Mouse (Mus musculus): ENCODE measurements at regions not wholly inside any gene's neighbourhood (a gene's known extent, or its start where the extent isn't known, plus 50 kb on each side); places are given as distances from the start of the nearest gene placed in this dataset.

DNA sequence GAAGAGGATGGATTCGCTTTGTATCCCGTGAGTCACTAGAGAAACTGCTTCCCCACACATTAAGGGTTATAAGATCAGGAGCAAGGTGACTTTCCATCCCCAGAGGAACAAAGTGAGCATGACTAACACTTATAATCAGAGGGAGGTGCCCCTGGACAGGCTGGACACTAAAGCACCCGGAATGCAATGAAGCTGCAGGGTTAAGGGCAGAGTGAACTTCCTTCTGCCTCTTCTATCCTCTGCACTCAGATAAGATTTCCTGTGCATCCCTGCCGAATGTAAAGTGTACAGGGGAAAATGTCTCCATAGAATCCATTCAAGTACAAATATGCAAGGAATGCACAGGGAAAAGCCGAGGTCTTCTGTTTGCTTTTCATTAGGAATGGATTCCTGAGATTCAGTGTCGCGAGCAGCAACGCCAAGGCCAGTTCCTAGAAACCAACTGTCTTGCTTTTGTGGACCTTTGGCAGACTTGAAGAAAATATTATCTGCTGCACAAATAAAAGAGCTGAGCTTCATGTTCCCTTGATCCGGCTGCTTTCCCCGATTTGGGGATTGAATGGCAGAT lies 58.5 kb upstream of the Fbxl7 start:
- ATAC-seq (ENCODE audit: extremely low read depth, insufficient number of reproducible peaks, low FRiP score, poor library complexity, severe bottlenecking), result no peak

DNA sequence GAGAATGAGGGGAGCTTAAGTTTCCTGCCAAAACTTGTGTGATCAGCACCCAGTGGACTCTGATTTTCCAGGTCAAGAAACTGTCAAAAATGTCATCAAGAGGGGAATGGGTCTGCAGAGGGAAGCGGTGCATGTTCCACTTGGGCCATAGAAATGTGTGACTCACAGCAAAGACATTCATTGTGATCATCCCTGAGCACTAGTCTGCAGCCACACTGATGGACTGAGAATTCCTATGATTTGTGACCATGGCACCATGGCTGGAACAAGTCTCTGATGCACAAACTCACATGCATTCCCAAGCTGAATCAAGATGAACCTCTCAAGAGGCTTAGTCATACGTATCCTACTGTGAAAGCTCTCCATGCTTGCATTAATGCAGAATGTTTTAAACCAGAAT lies 63.6 kb upstream of the Fbxl7 start:
- ATAC-seq (ENCODE audit: extremely low read depth, insufficient number of reproducible peaks, low FRiP score, poor library complexity, severe bottlenecking), result no peak

DNA sequence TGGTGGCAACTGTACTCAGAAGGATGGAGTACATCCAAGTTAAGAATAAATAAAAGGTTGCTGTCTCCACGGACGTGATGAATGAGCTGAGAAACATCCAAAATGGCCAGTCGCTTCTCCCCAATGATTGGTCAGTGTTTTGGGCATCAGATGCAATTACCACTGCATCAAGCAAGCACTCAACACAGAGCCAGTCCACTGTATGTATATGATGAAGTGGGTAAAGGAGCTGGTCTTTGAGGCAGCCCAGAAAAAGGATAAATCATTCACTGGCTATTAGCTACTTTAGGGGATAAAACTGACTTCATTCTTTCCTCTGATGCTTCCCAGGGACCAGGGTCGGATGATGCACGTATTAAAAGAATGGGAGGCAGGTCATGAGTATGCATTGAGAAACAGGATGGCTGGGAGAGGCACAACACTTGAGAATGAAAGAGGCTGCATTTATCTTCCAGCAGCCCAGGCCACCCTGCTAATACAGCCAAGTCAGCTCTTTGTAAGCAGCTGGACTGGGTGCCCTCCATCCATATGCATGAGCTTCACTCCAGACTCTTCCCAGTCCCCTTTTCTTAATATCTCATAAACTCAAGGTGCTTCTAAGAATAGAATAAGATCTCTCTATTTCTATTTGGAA lies 73.1 kb upstream of the Fbxl7 start:
- no peak for ATAC-seq (ENCODE audit: extremely low read depth, insufficient number of reproducible peaks, low FRiP score, poor library complexity, severe bottlenecking)

DNA sequence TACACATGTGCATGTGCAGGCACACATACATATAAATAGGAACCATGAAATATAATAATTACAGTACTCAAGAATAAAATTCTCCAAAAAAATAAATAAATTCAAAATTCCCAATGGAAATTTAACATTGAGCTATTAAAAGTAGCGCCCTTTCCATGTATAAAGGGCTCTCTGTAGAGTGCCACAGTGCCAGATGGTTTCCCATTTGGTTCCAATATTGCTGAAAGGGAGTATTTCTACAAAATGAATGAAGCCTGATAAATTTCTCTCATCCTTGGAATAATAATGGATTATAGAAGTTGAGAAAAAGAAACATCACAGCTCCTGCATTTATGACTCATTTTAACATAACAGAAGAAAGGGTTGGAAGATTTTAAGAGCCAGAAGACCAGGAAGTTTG lies 75.4 kb upstream of the Fbxl7 start:
- ATAC-seq (ENCODE audit: extremely low read depth, insufficient number of reproducible peaks, low FRiP score, poor library complexity, severe bottlenecking), result no peak

DNA sequence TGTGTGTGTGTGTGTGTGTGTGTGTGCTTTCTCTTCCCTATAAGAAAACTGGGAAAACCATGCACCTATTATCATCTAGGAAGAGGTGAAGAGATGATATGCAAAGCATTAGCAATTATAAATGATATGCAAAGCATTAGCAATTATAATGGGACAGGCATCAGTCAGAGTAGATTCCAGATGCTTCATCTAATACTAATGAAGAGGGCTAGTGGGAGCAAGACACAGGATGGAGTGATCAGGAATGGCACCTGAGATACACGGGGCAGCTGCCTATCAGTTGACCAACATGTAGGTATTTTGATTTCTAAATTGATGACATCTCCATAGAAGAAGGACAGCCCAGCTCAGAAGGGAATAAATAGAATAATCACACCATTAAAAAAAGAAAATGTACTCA lies 97.7 kb upstream of the Fbxl7 start:
- no peak for ATAC-seq (ENCODE audit: extremely low read depth, insufficient number of reproducible peaks, low FRiP score, poor library complexity, severe bottlenecking)

DNA sequence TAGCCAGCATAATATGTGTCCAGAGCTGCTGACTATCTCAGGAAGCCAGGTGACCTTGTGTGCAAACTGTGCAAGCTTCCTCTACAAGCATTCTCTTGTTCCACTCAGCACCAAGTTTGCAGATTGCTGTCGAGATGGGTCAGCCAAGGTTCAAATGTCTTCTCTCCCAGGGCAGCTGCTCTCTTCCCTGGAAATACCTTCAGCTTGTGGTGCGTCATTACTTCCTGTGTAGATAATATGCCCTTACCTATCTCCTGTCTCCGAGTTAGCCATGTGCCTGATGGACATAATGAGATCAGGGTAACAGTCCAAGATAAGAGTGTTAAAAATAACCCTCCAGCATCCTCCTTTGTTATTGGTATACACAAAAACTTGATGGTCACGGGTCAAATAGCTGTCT lies 113.7 kb upstream of the Fbxl7 start:
- no peak for ATAC-seq (ENCODE audit: extremely low read depth, insufficient number of reproducible peaks, low FRiP score, poor library complexity, severe bottlenecking)

DNA sequence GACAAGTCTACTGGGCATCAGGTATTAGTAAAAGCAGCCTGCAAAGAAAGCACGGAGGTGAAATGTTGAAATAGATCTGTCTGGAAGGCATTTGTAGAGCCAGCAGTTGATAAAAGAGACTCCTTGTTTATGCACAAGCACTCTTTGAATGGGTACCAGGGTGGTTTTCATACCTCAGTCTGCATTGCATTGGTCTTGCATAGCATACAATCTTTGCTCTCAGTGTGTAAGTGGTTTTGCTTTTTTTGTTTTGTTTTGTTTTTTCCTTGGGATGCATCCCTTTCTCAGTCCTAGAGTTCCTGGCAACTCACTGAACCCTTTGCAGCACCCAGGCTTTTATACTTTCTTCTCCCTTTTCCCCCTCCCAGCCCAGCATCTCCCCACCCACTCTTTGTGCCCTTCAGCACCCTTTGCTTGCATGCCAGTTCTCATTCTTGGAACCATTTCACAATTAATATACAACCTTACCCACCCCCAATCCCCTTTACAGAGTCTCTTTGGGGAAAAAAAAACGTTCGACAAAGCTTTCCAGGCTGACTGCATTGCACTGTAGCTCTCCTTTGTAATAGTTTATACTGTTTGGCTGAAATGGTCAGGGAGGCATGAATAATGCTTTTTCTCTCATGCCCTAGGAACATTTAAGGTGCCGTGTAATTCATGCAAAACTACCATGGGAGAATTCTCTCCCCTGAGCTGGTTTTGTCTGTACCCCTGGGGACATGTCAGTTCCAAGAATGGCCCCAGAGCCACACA lies 118.7 kb upstream of the Fbxl7 start:
- ATAC-seq (ENCODE audit: extremely low read depth, insufficient number of reproducible peaks, low FRiP score, poor library complexity, severe bottlenecking), result no peak

DNA sequence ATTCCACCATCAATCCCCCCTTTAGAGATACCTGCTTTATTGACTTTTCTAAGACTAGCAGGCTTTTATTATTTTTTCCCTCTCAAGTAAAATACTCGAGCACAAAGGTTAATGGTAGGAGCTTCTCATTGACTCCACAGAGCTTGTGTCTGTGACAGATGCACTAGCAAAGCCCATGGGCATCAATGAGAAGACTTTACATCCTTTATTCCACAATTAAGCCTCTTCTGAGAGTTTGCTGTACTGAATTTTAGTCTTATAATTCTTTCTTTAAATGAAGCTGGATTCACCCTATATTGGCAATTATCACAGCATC lies 119.2 kb upstream of the Fbxl7 start:
- no peak for ATAC-seq (ENCODE audit: extremely low read depth, insufficient number of reproducible peaks, low FRiP score, poor library complexity, severe bottlenecking)

DNA sequence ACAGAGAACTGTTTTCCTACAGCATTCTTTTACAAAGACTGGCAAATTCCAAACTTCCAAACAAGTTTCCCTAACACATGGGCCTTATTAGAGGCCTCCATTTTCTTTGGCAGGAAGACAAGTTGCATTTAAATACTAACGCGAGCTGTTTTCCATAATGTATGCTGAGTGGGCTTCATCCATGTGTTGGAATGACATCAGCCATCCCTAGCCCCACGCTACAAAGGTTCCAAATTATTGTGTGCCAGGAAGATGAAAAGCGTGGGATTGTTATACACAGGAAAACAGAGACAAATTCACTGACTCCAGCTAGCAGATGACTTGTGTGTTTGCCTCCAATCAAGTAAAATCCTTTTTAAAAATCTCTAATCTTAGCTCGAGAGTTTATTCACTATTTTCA lies 125.1 kb upstream of the Fbxl7 start:
- ATAC-seq (ENCODE audit: extremely low read depth, insufficient number of reproducible peaks, low FRiP score, poor library complexity, severe bottlenecking), result no peak

DNA sequence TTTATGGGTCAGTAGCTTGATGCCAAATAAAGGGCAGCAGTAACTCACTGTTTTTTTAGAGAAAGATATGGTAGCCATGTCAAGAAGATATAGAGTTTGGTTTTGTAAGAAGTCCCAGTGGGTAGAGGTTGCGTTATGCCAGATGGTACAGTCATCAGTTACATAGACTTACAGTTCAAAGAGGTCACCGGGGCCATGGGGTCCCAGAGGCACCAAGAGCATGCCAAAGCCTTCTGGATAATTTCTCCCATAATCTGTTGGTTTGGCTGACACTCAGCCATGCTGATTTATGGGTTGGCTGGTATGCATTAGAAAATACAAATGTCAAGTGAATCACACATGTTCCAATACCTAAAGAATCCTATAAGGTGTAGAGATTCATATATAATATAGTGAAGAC lies 137.9 kb upstream of the Fbxl7 start:
- no peak for ATAC-seq (ENCODE audit: extremely low read depth, insufficient number of reproducible peaks, low FRiP score, poor library complexity, severe bottlenecking)

DNA sequence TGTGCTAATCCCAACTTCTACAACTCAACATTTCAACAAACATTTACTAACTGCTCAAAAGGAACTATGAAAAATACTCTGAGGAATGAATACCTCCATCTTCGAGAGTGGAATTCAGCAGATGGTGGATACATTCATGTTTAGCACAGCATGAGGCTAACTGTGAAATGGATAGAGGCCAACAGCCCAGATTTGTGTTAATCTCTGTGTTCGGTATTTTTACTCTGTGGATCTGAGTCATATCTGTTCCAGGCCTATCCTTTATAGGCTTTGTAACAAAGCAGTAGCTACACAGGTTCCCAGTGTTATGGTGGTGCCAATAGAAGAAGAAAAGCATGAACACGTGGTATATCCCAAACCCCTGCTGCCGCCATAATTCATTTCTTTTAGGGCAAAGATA lies 148.4 kb upstream of the Fbxl7 start:
- no peak for ATAC-seq (ENCODE audit: extremely low read depth, insufficient number of reproducible peaks, low FRiP score, poor library complexity, severe bottlenecking)

DNA sequence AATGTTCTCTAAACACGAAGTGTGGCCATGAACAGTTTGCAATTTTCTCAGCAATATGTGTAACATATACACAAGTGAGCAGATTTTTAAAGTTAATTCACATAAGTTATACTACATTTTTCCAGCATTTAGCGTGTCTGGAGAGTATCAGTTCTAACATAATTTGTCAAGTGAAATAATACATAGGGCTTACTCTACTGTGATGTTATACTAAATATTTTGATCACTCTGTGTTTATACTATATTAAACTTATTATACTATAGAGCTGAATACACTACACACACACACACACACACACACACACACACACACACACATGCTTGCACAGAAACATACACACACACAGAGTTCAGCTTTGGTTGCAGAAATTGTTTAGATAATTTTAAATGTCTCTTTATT lies 155.3 kb upstream of the Fbxl7 start:
- no peak for ATAC-seq (ENCODE audit: extremely low read depth, insufficient number of reproducible peaks, low FRiP score, poor library complexity, severe bottlenecking)

DNA sequence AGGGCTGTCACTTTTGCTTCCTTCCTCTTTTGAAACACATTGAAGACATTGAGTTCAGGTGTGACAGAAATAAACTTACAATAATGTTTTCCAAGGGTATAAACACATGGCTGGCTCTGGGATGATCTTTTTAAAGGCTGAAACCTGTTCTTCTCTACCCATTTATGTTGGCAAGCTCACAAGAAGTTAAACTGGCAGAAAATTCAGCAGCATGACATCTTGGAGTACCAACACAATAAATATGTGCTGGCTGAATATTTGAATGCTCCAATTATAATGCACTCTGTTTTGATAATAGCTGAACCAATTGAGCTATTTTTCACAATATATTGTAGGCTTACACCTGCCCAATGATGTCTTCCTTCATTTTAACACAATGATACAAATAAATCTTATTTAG lies 168.1 kb upstream of the Fbxl7 start:
- ATAC-seq (ENCODE audit: extremely low read depth, insufficient number of reproducible peaks, low FRiP score, poor library complexity, severe bottlenecking), result no peak

DNA sequence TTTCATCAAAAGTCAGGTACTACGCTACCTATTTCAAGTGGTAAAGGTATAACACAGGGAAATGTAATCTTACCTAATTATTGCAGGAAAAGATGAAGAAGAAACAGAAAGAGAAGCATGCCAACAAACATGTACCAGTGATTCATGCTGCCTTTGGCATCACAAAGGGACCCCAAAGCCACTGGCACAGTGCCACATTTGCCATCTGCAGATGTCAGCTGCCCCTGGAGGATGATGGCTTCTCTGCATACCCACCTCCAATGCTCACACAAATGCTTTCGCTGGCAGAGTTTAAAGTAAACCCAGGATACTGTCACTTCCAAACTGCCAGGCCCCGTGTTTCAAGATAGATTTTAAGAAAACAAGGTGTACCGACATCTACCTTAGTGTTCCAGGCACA lies 168.6 kb upstream of the Fbxl7 start:
- ATAC-seq (ENCODE audit: extremely low read depth, insufficient number of reproducible peaks, low FRiP score, poor library complexity, severe bottlenecking), result no peak

DNA sequence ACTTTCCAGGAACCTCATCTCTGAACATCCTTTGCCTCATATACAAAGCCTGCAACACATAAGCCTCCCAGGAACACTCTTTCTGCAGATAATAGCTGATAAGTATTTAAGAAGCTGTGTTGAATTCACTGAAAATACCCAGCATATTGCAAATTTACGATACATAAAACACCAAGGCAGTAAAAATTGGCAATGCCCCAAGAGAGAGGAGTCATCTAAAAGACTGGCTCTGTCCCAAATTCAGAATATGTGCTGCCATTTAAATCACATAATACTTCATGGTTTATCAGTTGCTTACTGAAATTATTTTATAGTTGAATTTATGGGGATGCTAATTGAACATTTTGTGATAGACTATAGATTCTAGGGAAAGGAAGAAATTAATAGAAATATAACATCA lies 172.3 kb upstream of the Fbxl7 start:
- ATAC-seq (ENCODE audit: extremely low read depth, insufficient number of reproducible peaks, low FRiP score, poor library complexity, severe bottlenecking), result no peak

DNA sequence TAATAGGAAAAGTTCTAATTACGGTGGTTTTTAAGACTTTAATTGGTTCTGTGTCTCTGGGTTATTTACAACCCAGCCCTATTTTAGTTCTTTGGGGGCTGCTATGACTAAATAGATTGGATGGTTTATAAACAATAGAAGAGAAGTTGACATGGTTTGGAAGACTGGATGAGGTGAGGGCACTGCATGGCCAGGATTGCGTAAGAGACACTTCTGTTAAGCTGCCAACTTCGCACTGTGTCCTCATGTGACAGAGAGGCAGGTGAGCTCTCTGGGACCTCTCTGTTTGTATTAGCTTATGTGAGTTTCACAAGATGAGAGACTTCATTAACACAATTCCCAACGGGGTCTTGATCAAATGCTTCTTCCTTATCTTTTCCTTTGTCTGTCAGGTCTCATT lies 182.5 kb upstream of the Fbxl7 start:
- ATAC-seq (ENCODE audit: extremely low read depth, insufficient number of reproducible peaks, low FRiP score, poor library complexity, severe bottlenecking), result no peak

DNA sequence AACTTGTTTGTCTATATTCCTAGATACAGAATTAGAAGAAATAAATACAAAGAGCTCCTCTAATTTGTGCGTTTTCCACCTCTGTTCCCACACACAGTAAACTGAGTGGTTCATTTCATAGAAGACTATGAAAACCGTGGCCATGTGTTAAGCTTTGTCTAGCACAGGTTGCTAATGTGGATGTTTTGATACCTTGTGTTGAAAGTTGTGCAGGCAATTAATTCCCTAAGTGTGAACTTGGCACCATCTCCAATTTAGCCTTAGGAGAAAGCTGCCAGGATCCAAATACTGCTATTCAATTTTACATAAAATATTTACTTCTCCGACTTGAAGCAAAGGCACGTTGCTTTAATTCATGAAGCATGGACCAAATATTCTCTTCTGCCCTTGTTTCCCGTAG lies 187.4 kb upstream of the Fbxl7 start:
- no peak for ATAC-seq (ENCODE audit: extremely low read depth, insufficient number of reproducible peaks, low FRiP score, poor library complexity, severe bottlenecking)

DNA sequence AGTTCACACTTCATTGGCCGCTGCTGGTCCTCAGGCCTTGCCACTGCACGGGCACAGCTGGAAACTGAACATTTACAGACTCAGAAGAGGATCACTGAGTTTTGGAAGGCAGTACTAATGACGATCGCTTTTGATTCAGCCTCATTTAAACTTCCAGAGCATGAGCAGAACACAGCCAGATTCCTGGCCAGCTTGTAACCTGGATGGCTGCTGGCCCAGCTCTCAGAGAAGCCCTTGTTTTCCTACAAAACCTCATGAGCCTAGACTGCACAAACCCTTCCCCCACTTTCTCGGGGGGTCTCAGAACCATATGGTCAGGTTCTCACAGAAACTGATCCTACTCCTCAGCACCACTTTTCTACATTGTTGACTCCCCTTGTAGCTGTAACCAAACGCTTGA lies 188.2 kb upstream of the Fbxl7 start:
- no peak for ATAC-seq (ENCODE audit: extremely low read depth, insufficient number of reproducible peaks, low FRiP score, poor library complexity, severe bottlenecking)

DNA sequence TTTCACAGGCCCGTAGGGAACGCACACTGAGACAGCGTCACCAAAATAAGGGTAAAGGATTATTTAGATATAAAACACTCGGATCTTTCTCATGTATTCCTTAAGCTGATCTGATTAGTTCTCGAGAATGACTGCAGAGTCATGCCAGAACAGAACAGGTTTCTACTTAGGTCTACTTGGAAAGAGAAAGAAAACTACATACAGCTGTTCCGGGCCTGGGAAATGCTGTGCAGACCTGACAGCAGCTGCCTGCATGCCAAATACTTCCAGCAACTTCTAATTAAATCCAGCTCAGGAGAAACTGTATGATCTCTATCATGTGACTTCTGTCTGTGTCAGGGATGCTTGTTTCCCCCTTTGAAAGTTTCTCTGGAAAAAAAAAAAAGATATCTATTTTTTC lies 193.8 kb upstream of the Fbxl7 start:
- ATAC-seq (ENCODE audit: extremely low read depth, insufficient number of reproducible peaks, low FRiP score, poor library complexity, severe bottlenecking), result no peak

DNA sequence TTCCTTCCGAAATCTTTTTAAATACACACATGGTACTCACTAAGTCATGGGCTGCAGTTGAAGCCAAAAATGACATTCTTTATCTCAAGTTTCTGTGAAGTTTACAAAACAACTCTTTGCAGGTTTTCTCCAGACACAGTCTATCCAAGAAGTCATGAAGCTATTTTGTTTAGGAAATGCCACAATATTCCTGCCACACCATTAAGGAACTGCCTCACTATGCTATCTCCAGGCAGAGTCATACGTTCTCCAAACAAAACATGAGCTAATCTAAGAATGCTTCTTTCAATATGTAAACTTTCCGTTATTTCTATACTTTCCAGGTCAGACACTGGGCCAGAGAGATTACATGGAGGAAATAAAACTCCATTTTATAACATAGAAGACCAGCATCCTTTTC lies 198.7 kb upstream of the Fbxl7 start:
- no peak for ATAC-seq (ENCODE audit: extremely low read depth, insufficient number of reproducible peaks, low FRiP score, poor library complexity, severe bottlenecking)

DNA sequence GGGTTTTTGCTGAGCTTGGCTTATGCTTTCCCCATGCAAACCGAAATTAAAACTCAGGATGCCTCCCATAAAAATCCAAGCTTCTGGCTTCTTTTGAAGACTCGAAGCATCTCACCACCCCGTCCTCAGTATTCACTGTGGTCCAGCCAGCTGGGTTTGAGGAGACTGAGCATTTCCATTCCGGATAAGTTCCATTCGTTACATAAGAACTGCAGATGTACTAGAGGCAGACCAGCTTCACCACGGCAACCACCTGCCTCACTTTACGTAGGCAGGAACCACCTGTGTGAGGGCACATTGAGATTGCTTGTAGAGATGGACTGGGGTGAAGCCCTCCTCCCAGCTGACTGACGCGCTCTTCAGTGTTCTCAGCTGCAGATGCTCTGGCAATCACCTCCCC lies 199.9 kb upstream of the Fbxl7 start:
- ATAC-seq (ENCODE audit: extremely low read depth, insufficient number of reproducible peaks, low FRiP score, poor library complexity, severe bottlenecking), result no peak

All from neutrophil, adult 5-6 weeks (primary cell).